Mouse (Mus musculus) megakaryocyte, embryonic 14.5 days (primary cell): Measurements from ENCODE around the gene Cyp2d11. TPM values are rescaled to one million over a fixed set of nuclear protein-coding genes. Genes with fewer than 3 reads are reported as not detected.
"Not testable (repeated sequence)": the region's sequence is repeated elsewhere in the genome, so short reads cannot be mapped to it uniquely, and the experiment has no call there.

Source experiments
- H3K27me3 ChIP-seq: replicated peaks from 2 replicates; pipeline ENCODE3; 2012; ENCODE audit warnings: inconsistent platforms
- H3K36me3 ChIP-seq: replicated peaks from 2 replicates; pipeline ENCODE3; 2012; ENCODE audit warnings: low read length, inconsistent platforms, mixed read lengths
- H3K4me1 ChIP-seq: 2 replicates; pipeline ENCODE4 v1.6.1; 2012; ENCODE audit warnings: inconsistent platforms
- H3K4me3 ChIP-seq: replicated peaks from 2 replicates; pipeline ENCODE3; 2012; ENCODE audit warnings: moderate library complexity, mild to moderate bottlenecking, inconsistent platforms
- H3K9me3 ChIP-seq: 2 replicates; pipeline ENCODE4 v1.6.1; 2012; ENCODE audit warnings: inconsistent platforms
- FLI1 ChIP-seq: IDR thresholded peaks from 2 replicates; pipeline ENCODE4 v1.6.1; 2012; ENCODE audit warnings: low read length, inconsistent platforms, mixed read lengths
- GATA1 ChIP-seq: IDR thresholded peaks from 3 replicates; pipeline ENCODE4 v1.6.1; 2012; ENCODE audit warnings: mixed read lengths, low read length, inconsistent platforms, borderline replicate concordance
- polyA plus RNA-seq: library from polyadenylated mRNA; stranded (reverse); fragments of >175 nt; gene quantifications from 2 replicates; pipeline ENCODE4 v1.2.3, GENCODE M21; 2012; ENCODE audit warnings: low replicate concordance; ENCODE audit not compliant: insufficient read depth

Cyp2d11 gene
- not detected in 2 replicates for polyA plus RNA-seq

DNA sequence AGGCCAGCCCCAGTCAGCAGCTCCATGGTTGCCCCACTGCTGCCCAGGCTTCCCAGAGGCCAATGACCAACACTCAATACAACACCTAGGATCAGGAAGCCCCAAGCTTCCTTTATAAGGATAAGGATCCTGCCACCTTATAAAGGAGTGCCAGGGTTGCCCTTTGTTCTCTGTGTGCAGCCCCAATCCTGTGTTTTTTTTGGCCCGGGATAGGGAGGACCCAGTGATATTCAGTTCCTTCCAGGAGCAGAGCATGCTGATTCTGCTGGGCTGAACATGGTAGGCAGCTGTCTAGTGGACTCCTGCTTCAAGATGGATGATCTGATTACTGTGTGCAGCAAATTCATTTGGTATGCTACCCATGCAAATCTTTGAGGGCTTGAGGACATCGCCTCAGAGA lies at the start of gene Cyp2d11:
TSS of gene Cyp2d11 (minus strand) at position 101 of the 400 bp plus-strand sequence.
- H3K4me3 ChIP-seq, H3K9me3 ChIP-seq, H3K36me3 ChIP-seq, H3K4me1 ChIP-seq, H3K27me3 ChIP-seq: not testable (repeated sequence)

DNA sequence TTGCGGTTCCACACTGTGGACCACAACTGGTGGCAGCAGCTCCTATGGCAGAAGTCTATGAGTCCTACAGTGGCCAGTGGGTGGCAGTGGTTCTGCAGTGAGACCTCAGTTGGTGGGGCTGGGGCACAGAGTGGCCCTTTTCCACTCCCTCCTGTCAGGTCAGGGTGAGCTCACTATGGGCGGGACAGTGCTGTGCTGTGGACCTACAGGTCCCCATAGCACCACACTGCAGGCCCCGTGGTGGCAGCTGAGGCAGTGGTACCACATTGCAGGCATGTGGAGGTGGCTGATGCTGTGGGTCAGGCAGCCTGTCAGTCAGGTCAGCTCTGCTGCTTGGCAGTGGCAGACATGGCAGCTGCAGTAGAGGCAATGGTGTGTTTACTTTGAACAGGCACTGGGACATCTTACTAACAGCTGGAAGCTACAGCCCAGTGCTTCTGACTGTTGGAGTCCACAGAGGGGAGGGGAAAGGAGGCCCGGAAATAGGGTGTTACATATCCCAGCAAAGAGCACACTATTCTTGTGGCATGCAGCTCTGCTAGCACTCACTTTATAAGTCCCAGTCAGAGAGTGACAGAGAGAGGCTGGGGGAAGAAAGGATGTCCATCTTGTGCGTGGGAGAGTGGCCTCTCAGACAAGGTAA lies 44.3 kb upstream of the Cyp2d11 start:
- H3K36me3 ChIP-seq = no peaks in the 10 kb centered on the region
- H3K4me1 ChIP-seq = no peaks in the 10 kb centered on the region; the same call in 1 of the 2 replicates
- peaks cover 5% of the 10 kb centered on the region for H3K27me3 ChIP-seq
- H3K4me3 ChIP-seq = peak overlapping the region; percentile 69
- TF ChIP-seq GATA1 = no peak
- TF ChIP-seq FLI1 = no peak
- H3K9me3 ChIP-seq = peaks cover 13% of the 10 kb centered on the region

DNA sequence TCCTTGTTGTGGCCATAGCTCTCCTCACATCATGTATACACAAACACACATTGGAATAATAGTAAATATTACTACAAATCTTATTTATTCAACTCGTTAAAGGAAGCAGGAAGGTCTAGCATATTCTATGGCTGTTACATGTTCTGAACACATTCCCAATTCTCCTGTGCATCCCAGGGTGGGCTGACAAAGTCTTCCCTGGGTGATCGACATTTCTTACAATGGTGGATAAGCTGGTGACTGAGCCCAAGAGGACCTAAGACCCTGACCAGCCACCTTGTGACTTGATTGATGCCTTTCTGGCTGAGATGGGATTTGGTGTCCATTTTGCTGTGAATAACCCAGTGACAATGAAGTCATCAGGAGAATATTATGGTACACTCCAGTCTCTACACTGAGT lies 41.8 kb upstream of the Cyp2d11 start:
- Histone ChIP-seq H3K4me3 (no peak overlapping the region), H3K4me1 (no peaks in the 10 kb centered on the region; the same call in 1 of the 2 replicates), H3K9me3 (peaks cover 23% of the 10 kb centered on the region), H3K27me3 (peaks cover 5% of the 10 kb centered on the region), H3K36me3 (no peaks in the 10 kb centered on the region)
- TF ChIP-seq FLI1 (no peak), GATA1 (no peak)

DNA sequence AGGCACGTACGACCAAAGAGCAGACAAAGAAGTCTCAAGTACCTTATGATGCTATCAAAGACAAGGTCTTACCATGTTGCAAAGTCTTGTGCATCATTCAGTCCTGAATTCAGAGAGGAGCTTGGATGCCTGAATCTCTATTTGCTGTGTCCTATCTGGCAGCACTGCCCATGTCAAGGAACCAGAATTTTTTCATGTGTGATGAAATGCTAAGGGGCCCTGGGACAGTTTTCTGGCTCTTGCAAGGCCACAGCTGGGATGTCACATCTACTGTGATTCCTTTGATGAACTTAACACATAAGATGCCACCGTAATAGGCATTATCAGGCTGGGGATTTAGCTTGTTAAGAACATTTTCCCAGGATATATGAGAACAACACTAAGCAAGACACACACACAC lies 41.2 kb upstream of the Cyp2d11 start:
- no peak overlapping the region for H3K4me3 ChIP-seq
- peaks cover 5% of the 10 kb centered on the region for H3K27me3 ChIP-seq
- H3K4me1 ChIP-seq = no peaks in the 10 kb centered on the region; the same call in 1 of the 2 replicates
- H3K36me3 ChIP-seq = no peaks in the 10 kb centered on the region
- TF ChIP-seq GATA1 = no peak
- no peak for TF ChIP-seq FLI1
- peaks cover 29% of the 10 kb centered on the region for H3K9me3 ChIP-seq

DNA sequence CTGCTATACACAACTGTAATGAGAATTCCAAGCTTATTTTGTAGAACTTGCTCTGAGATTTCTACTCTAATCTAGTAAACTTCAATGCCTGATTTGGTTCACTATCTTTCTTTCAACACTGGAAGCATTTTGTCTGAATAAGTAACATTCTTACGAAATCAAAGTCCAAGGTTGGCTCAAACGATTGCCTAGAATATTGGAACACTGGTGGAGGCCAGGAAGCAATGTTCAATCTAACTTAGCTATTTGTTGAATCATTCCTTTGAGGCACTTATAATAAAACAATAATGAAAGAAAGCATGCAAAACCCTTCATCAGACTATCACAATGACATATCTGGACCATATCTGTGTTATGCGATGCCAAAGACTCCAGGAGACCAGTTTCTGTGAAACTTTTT lies 40.7 kb upstream of the Cyp2d11 start:
- H3K27me3 ChIP-seq = peaks cover 5% of the 10 kb centered on the region
- TF ChIP-seq FLI1 = no peak
- TF ChIP-seq GATA1 = no peak
- no peaks in the 10 kb centered on the region; the same call in 1 of the 2 replicates for H3K4me1 ChIP-seq
- no peak overlapping the region for H3K4me3 ChIP-seq
- peaks cover 33% of the 10 kb centered on the region for H3K9me3 ChIP-seq
- H3K36me3 ChIP-seq = no peaks in the 10 kb centered on the region

DNA sequence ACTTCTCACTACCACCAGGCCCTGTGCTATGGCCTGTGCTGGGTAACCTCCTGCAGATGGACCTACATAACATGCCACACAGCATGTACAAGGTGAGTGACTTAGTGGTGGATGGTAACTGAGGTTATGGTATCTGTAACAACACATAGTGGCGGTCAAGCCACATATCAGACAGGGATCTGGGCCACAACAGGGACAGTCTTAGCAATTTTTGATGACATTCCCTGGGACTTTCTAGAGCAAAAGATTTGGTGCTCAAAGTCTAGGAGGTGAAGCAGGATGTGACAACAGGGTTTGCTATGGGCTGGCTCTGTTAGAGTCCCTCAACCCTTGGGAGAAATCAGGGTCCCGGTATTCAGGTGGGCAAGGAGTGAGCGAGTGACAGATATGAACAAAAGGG lies 39.8 kb upstream of the Cyp2d11 start:
- Histone ChIP-seq H3K36me3 (no peaks in the 10 kb centered on the region), H3K4me1 (no peaks in the 10 kb centered on the region; the same call in 1 of the 2 replicates), H3K27me3 (peaks cover 5% of the 10 kb centered on the region), H3K9me3 (peaks cover 35% of the 10 kb centered on the region), H3K4me3 (peak overlapping the region; percentile 38)
- no peak for TF ChIP-seq GATA1
- TF ChIP-seq FLI1 = no peak

DNA sequence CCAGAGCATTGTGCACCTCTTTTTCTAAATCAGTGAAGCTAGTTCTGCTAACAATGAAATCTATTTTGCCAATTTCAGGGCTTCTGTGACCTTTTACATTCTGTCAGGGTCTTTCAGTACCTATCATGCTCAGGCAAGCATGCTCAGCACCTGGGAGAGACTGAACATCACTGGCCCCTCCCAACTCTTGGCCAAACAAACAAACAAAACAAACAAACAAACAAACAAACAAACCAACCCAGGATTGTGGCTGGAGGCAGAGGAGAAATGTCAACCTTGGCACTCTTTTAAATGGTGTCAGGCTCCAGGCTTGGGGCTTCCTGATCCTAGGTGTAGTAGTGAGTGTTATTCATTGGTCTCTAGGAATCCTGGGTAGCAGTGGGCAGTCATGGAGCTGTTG lies 39.3 kb upstream of the Cyp2d11 start, which contains the start of gene Cyp2d9:
TSS of gene Cyp2d9 (plus strand) at position 301 of the 400 bp plus-strand sequence.
- Histone ChIP-seq H3K9me3 (peaks cover 35% of the 10 kb centered on the region), H3K4me3 (peak within 1 kb of the TSS; percentile 38), H3K27me3 (peaks cover 4% of the 10 kb centered on the region), H3K4me1 (no peaks in the 10 kb centered on the region; the same call in 1 of the 2 replicates), H3K36me3 (no peaks in the 10 kb centered on the region)
- TF ChIP-seq FLI1 (no peak), GATA1 (no peak)

DNA sequence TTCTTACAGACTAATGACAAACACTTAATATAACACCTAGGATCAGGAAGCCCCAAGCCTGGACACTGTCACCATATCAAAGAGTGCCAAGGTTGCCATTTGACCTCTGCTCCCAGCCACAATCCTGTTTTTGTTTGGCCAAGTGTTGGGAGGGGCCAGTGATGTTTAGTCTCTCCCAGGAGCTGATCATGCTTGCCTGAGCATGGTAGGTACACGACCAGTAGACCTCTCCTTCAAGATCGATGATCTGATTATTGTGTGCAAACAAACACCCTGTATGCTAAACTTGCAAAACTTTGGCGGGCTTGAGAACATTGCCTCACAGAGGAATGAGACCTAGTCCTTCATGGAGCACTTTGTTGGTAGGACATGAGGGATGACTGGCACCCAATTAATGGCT lies 29.6 kb upstream of the Cyp2d11 start:
- H3K9me3 ChIP-seq = 0 out of 2 replicates have a peak, but pooled peaks cover 3% of the 10 kb centered on the region
- TF ChIP-seq GATA1 (no peak), FLI1 (no peak)
- no peak overlapping the region for H3K4me3 ChIP-seq
- H3K4me1 ChIP-seq = no peaks in the 10 kb centered on the region
- peaks cover 8% of the 10 kb centered on the region for H3K27me3 ChIP-seq
- no peaks in the 10 kb centered on the region for H3K36me3 ChIP-seq

DNA sequence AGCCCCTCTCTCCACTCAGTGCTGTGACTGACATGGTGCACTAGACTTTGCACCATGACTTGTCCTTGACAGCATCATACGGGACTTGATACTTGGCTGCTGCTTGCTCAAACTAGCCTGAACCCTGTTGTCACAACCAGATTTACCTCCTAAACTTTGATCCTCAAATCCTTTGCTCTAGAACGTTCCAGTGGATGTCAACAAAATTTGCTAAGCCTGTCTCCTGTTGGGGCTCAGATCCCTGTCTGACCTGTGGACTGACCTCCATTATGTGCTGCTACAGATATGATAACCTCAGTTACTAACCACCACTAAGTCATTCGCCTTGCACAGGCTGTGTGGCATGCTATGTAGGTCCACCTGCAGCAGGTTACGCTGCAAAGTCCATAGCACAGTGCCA lies 29.1 kb upstream of the Cyp2d11 start:
- Histone ChIP-seq H3K27me3 (peaks cover 8% of the 10 kb centered on the region), H3K9me3 (0 out of 2 replicates have a peak, but pooled peaks cover 3% of the 10 kb centered on the region), H3K36me3 (no peaks in the 10 kb centered on the region), H3K4me3 (no peak overlapping the region), H3K4me1 (no peaks in the 10 kb centered on the region)
- no peak for TF ChIP-seq GATA1
- no peak for TF ChIP-seq FLI1

DNA sequence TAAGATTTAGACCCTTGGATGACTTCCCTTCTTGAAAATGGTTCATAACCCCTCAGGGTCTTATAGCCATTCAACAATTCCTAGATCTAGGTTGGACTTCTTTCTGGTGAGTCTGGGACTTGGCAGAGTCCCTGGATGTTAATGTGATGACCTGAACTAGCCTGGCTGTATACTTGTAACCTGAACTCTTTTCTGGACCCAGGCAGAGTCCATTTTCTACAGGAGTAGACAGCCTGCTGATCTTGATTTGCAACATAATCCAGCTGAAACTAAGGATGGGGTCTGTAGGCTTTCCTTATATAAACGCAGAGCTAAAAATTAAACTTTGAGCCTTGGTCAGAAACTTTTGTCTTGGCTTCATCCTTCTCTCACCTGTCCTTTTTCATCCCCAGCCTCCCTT lies 24.8 kb upstream of the Cyp2d11 start:
- no peaks in the 10 kb centered on the region for H3K36me3 ChIP-seq
- TF ChIP-seq FLI1 (no peak), GATA1 (no peak)
- H3K4me3 ChIP-seq = no peak overlapping the region
- H3K27me3 ChIP-seq = peaks cover 14% of the 10 kb centered on the region
- peaks cover 8% of the 10 kb centered on the region for H3K4me1 ChIP-seq
- 0 out of 2 replicates have a peak, but pooled peaks cover 1% of the 10 kb centered on the region for H3K9me3 ChIP-seq
